Mouse (Mus musculus) ES-E14 (cell line): ENCODE measurements around the gene Disp3.

Source experiments
- CHD2 ChIP-seq: IDR thresholded peaks from 2 replicates; pipeline ENCODE4 v1.6.1; 2014; ENCODE audit warnings: mild to moderate bottlenecking, low read depth, low read length, inconsistent platforms
- HCFC1 ChIP-seq: IDR thresholded peaks from 2 replicates; pipeline ENCODE4 v1.6.1; 2012; ENCODE audit warnings: low read length, inconsistent platforms, borderline replicate concordance; ENCODE audit not compliant: insufficient read depth
- MAFK ChIP-seq: IDR thresholded peaks from 2 replicates; pipeline ENCODE4 v1.6.1; 2014; ENCODE audit warnings: mild to moderate bottlenecking, low read depth, low read length, inconsistent platforms; ENCODE audit not compliant: insufficient read depth
- ZC3H11A ChIP-seq: IDR thresholded peaks from 2 replicates; pipeline ENCODE4 v1.6.1; 2012; ENCODE audit warnings: low read depth, mild to moderate bottlenecking, inconsistent platforms, low read length, borderline replicate concordance
- ZNF384 ChIP-seq: IDR thresholded peaks from 2 replicates; pipeline ENCODE4 v1.6.1; 2012; ENCODE audit warnings: low read depth, low read length, inconsistent platforms

- TF ChIP-seq CHD2: no peak
- TF ChIP-seq ZC3H11A: no peak
- TF ChIP-seq HCFC1: no peak
- no peak for TF ChIP-seq ZNF384
- TF ChIP-seq MAFK: no peak
Observed at GRCm38 (mm10) chr4:148194400-148194799, 93.4 kb downstream of the Disp3 start.
